Mouse (Mus musculus) liver, postnatal 0 days (tissue): ENCODE measurements around the gene Fitm1.

Source experiments
- CTCF ChIP-seq: sonication (generic); IDR thresholded peaks from 2 replicates; pipeline ENCODE4 v1.5.1; 2016; ENCODE audit warnings: antibody characterized with exemption, low read depth
- EP300 ChIP-seq: IDR thresholded peaks from 2 replicates; pipeline ENCODE4 v1.6.1; 2016; ENCODE audit warnings: antibody characterized with exemption, low read depth, mild to moderate bottlenecking

DNA sequence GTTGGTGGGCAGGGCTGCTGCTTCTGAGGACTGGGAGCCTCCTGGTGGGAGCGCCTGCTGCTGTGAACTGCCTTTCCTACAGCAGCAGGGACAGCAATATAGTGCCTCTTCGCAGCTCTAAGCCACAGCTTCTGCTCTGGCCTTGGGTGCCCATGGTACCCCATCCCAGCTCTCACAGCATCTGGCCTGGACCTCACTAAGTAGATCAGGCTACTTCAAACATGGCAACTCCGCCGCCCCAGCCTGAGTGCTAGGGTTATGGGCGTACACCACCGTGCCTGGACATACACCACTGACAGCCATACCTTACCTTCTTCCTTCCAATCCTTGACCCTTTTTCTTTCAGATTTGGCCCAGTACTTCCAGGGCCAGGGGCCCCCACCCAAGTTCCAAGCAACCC, 32.9 kb downstream of the Fitm1 start:
- TF ChIP-seq CTCF (no peak), EP300 (no peak)
